Mouse (Mus musculus) T-helper 17 cell (primary cell): ENCODE results near the gene Tbc1d1.
"Not testable (repeated sequence)": the region's sequence is repeated elsewhere in the genome, so short reads cannot be mapped to it uniquely, and the experiment has no call there.

ENCODE experiments used
- in situ Hi-C, 2 experiments: fragments of 300-600 bp; cut with MboI, MseI; formaldehyde crosslinking; loops; 1 replicate in 1 of 2; 2 replicates in 1 of 2; pipeline ENCODE4 v1.15.1; 2025; ENCODE audit warnings: high pct_unique_total_duplicates in 2 of 2

Tbc1d1 gene

GRCm38 (mm10) chr5:64301246-64301645 is 145.1 kb downstream of the Tbc1d1 start:
- in situ Hi-C loops: no loop called here

GRCm38 (mm10) chr5:64307289-64307688 is 151.2 kb downstream of the Tbc1d1 start:
- in situ Hi-C loops: no loop called here

GRCm38 (mm10) chr5:64312295-64312694 is 156.2 kb downstream of the Tbc1d1 start:
- in situ Hi-C loops: no loop called here

GRCm38 (mm10) chr5:64313481-64313880 is 157.4 kb downstream of the Tbc1d1 start:
- in situ Hi-C loops: no loop called here

- in situ Hi-C loops: no loop called here
Measured at GRCm38 (mm10) chr5:64314288-64315052, 158.4 kb downstream of the Tbc1d1 start.

GRCm38 (mm10) chr5:64315088-64315487 is 159.0 kb downstream of the Tbc1d1 start:
- in situ Hi-C loops: no loop called here

- in situ Hi-C loops: no loop called here
Measured at GRCm38 (mm10) chr5:64323286-64323685, 167.2 kb downstream of the Tbc1d1 start.

GRCm38 (mm10) chr5:64324353-64324752 is 168.2 kb downstream of the Tbc1d1 start:
- in situ Hi-C loops: no loop called here

GRCm38 (mm10) chr5:64324920-64325319 is 168.8 kb downstream of the Tbc1d1 start:
- in situ Hi-C loops: no loop called here

- in situ Hi-C loops: no loop called here
Measured at GRCm38 (mm10) chr5:64325741-64326355, 169.7 kb downstream of the Tbc1d1 start.

- in situ Hi-C loops: no loop called here
Measured at GRCm38 (mm10) chr5:64326427-64327181, 170.5 kb downstream of the Tbc1d1 start.

GRCm38 (mm10) chr5:64327212-64327902 is 171.3 kb downstream of the Tbc1d1 start:
- in situ Hi-C loops: no loop called here

GRCm38 (mm10) chr5:64336767-64337408 is 180.8 kb downstream of the Tbc1d1 start:
- in situ Hi-C loops: no loop called here

- in situ Hi-C loops: not testable (repeated sequence)
Measured at GRCm38 (mm10) chr5:64338795-64339194, 182.7 kb downstream of the Tbc1d1 start.

GRCm38 (mm10) chr5:64340366-64340765 is 184.3 kb downstream of the Tbc1d1 start:
- in situ Hi-C loops: no loop called here

- in situ Hi-C loops: no loop called here
Measured at GRCm38 (mm10) chr5:64341671-64342070, 185.6 kb downstream of the Tbc1d1 start.

- in situ Hi-C loops: no loop called here
Measured at GRCm38 (mm10) chr5:64342138-64342537, 186.0 kb downstream of the Tbc1d1 start.

- in situ Hi-C loops: no loop called here
Measured at GRCm38 (mm10) chr5:64343972-64344700, 188.0 kb downstream of the Tbc1d1 start.

- in situ Hi-C loops: no loop called here
Measured at GRCm38 (mm10) chr5:64345181-64345735, 189.2 kb downstream of the Tbc1d1 start.

GRCm38 (mm10) chr5:64345761-64346160 is 189.7 kb downstream of the Tbc1d1 start:
- in situ Hi-C loops: no loop called here
